Mouse (Mus musculus) adrenal gland, adult 2 months (tissue): ENCODE data around the gene Ndufs4. TPM values are rescaled to one million over a fixed set of nuclear protein-coding genes. Genes with fewer than 3 reads are reported as not detected.
"Not testable (repeated sequence)": the region's sequence is repeated elsewhere in the genome, so short reads cannot be mapped to it uniquely, and the experiment has no call there.

Source experiments
- DNase-seq: peaks from one replicate; pipeline ENCODE4 v3.0.0; 2021
- polyA plus RNA-seq: library from polyadenylated mRNA; depleted of rRNA; stranded (reverse); fragments of >200 nt; gene quantifications from 2 replicates; pipeline ENCODE4 v1.2.3, GENCODE M21; 2012
- total RNA-seq, 2 experiments: library from RNA; stranded (reverse); gene quantifications; 2 replicates each; pipeline ENCODE4 v1.2.3; 2021

The Ndufs4 gene
- total and polyA plus RNA-seq, 3 experiments: 55.0 to 234 (median 180) TPM

- DNase-seq: peak; percentile 13
These were observed 45.1 kb downstream of the Ndufs4 start for GRCm38 (mm10) chr13:114343001-114343400.

DNA sequence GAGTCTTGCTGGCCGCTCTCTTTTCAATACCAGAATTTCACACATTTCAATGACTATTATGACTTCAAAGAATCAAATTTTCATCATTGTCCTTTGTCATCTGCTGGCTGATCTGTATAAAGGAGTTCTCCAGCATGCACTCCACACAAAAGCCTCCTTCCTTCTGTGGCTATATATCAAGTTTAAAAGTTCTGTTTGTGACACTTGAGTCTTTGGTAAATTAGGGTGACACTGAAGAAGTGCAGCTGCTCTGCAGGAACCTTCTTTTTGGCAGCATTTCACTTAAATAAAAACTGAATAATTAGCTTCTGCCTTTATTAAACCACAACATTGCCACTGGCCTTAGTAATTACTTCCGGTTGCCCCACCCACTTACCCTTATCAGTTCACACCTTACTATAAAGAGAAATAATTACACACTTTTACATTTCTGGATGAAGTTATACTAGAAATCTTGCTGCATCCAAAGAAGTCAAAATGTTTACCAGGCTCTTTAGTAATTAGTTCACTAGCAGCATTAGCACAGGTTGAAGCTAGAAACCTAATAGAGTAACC lies 68.1 kb downstream of the Ndufs4 start:
- DNase-seq: no peak

- no peak for DNase-seq
These were observed 68.9 kb downstream of the Ndufs4 start for GRCm38 (mm10) chr13:114319136-114319535.

DNA sequence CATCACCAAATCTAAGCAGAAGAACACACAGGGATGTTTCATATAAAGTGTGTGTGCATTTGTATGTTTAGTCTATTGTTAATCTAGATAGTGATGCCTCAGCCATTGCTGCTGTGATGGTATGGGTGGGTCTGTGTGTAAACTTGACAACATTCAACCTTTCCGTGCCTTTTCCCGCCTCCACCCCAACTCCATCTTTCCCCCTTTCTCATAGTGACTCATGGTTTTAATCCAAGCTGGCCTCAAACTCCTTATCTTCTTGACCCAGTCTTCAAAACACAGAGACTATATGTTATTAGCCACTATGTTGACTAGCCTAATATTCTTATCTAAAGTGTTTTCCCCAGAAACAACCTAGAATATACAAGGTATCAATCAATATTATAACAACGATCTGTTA lies 72.7 kb downstream of the Ndufs4 start:
- no peak for DNase-seq

DNA sequence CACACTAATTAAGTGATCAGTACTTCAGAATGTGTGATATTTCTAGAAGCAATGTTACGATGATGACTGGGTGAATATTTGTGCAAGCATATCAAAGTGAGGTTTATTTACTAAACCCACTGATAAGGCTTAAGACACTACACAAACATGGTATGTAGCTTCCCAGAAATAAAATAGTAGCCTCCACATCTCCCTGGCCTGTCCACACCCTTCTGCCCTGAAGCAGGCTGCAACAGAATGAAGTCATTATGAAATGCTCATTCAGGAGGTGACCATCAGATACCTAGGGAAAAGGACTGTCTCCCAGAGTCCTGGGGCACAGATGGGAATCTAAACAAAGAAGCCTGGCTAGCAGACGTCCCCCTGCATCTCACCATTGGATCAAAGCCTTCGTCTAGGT lies 73.1 kb downstream of the Ndufs4 start:
- DNase-seq: no peak

DNA sequence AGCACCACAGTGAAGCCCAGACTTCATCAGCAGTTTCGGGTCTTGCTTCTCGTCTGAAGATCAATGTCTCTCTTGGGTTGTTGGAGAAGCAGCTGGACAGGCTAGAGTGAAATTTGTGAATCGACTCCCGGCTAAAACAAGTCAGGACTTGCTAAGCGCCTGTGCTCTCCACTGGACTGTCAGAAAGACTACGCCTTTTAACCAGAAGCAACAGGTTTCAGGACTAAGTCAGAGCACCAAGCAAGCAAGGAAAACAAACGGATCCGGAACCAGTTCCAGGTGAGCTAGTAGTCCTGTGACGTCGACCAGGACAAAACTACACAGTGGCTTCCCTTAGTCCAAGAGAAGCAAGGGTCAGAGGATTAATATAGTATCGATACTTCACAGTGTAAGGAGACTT lies 77.5 kb downstream of the Ndufs4 start:
- no peak for DNase-seq

GRCm38 (mm10) chr13:114304684-114305083 lies 83.4 kb downstream of the Ndufs4 start:
- DNase-seq: no peak

DNA sequence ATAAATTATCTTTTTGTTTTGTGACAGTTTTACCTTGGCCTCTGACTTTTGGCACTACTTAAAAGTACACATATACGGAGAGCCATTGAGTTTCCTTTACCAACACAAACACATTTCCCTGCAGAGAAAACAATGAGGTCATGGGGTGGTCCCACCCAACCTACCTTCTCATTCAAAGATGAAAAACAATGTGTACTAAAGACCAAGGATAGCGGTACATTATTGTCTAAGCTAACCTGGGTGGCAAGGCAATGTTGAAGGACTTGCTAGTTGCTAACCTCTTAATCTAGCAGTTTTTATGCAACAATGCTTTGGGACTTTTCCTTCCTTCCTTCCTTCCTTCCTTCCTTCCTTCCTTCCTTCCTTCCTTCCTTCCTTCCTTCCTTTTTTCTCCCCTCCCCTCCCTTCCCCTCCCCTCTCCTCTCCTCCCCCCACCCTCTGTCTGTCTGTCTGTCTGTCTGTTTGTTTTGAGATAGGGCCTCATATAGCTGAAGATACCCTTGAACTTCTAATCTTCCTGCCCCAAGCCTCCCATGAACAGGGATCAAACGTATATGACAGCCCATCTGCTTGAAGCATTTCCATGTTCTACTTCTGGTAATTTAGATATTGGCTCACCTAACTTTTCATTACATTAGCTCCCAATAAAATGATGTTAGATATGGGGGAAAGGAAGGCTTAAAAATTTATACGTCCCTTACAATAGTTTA lies 84.4 kb downstream of the Ndufs4 start:
- DNase-seq: no peak

- no peak for DNase-seq
These were observed 90.3 kb downstream of the Ndufs4 start for GRCm38 (mm10) chr13:114297761-114298160.

GRCm38 (mm10) chr13:114296556-114296955 lies 91.5 kb downstream of the Ndufs4 start:
- no peak for DNase-seq

- DNase-seq: no peak
These were observed 98.6 kb downstream of the Ndufs4 start for GRCm38 (mm10) chr13:114289411-114289810.

- no peak for DNase-seq
These were observed 99.5 kb downstream of the Ndufs4 start for GRCm38 (mm10) chr13:114288511-114288910.

DNA sequence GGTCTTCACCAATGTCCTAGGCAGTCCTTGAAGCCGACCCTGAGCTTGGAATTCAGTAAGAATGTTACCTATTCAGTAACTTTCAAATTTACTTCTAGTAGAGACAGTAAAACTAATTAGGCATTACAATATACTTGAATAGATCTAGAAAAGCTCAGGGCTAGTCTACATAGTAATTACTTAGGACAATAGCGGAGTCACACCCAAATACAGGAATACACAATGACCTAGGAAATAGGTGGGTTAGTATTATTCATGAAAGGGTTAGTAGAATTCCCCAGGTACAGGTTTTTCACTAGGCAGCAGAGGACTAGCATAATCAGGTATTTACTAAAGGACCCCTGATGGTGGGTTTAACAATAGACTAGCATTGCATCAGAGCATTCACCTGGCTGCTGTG lies 109.4 kb downstream of the Ndufs4 start:
- not testable (repeated sequence) for DNase-seq

DNA sequence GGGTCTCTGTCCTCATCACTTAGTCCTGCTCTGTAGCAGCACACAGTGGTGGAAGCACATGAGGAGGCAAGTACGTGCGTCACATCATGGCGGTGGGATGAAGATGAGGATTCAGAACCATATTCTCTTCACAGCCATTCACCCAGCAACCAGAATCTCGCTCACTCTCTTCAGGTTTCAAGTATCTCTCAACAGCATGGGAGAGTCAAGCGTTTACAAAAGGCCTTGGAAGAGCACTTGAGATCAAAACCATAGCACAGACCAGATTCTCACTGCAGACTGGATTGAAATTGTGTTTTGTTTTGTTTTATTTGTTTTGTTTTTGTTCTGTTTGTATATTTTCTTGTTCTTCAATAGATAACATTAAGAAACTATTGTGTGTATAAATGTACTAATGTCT lies 110.8 kb downstream of the Ndufs4 start:
- DNase-seq: no peak

- peak; percentile 33 for DNase-seq
These were observed 116.5 kb downstream of the Ndufs4 start for GRCm38 (mm10) chr13:114271410-114272105.

DNA sequence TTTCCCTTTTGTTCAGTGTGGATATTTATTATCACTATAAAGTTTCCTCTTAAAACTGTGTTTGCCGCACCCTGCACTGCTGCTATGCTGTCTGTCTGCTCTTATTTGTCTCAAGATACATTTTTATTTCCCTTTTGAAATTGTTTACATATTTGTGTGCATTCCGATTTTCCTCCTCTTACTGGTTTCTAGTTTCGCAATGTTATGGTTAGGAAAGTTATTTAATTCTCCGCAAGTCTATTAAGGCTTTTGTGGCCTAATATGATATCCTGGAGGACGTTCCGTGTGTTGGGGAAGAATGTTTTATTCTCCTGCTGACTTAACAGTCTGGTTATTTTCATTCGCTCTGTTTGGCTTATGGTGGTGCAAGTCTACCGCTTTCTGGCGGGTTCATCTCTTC lies 120.3 kb downstream of the Ndufs4 start:
- DNase-seq: no peak

GRCm38 (mm10) chr13:114260486-114261205 lies 127.4 kb downstream of the Ndufs4 start:
- peak; percentile 56 for DNase-seq

DNA sequence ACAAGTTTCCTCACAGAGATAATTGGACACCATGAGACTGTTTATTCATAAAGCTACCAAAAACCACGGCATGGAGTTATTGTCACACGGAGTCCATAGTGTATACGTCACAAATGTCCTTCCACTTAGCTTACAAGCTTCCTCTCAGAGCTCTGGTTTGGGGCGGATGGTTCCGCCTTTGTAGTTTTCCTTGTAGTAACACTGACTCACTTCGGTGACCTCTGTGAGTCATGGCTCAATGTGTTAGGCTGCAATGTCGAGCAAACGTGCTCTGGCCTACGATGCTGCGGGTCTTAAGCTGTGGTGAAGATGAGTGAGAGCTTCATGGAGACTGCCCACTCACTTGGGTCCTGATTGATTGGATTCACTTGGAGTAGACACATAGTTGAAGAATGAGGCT lies 133.4 kb downstream of the Ndufs4 start:
- DNase-seq: peak; percentile 80
